Mouse (Mus musculus) regulatory T cell (primary cell): ENCODE results near the gene Marc2.

ENCODE experiments used
- in situ Hi-C: fragments of 300-600 bp; cut with MboI, MseI; formaldehyde crosslinking; loops from one replicate; pipeline ENCODE4 v1.15.1; 2025; ENCODE audit warnings: high pct_unique_total_duplicates

Marc2 gene

GRCm38 (mm10) chr1:184810780-184811575, 35.3 kb downstream of the Marc2 start, which contains the start of gene Marc1:
Gene Marc1, minus strand, starts transcription at chr1:184811313.
- in situ Hi-C loops = no loop called here

- in situ Hi-C loops = no loop called here
Measured at GRCm38 (mm10) chr1:184809578-184810001, 36.7 kb downstream of the Marc2 start.

GRCm38 (mm10) chr1:184808418-184809012, 37.7 kb downstream of the Marc2 start:
- in situ Hi-C loops = no loop called here

DNA sequence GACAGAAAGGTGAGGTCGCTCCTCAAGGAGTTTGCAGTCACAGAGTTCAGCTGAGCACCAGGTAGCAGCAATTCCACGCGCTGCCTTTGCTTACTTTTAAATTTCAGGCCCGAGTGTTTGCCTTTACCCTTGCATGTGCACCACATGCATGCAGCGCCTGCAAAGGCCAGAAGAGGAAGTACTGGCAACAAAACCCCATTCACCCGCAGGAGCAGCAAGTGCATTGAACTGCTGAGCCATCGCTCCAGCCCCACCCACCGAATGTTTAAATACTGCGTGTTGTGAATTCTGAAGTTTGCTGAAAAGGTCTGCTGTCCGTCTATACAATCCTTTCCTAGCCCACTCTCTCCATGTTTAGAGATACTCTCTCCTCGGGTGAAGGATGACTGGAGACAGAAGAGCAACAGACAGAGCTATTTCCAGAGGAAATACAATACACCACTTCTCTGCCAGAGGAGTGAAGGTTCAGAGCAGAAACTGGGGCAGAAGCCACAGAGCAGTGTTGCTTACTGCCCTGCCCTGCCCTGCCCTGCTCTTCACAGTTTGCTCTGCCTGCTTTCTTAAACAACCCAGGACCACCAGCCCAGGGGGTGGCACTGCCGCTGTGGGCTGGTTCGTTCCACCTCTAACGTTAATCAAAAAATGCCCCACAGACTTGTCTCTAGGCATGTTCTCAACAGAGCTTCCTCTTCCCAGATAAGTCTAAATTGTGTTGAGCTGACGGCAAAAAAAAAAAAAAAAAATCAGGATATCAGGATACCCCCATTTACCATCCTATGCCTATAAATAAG, 38.4 kb downstream of the Marc2 start:
- in situ Hi-C loops = no loop called here

DNA sequence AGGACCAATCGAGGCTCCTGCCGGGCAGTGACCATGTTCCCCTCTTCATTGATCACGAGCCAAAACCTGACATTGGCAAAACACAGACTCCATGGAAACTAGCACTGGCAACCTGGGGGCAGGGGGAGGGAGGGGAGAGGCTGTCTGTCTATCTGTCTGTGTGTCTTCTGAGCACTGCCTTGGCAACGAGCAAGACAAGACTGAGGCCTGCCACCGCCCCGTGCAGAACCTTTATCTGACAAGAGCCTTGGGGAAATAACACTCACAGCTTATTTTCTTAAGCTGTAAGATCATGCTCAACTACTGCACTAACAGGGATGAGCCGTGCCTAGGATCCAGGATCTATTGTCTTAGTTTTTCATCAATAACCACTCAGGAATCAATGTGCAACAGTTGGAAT, 39.1 kb downstream of the Marc2 start:
- in situ Hi-C loops = no loop called here

DNA sequence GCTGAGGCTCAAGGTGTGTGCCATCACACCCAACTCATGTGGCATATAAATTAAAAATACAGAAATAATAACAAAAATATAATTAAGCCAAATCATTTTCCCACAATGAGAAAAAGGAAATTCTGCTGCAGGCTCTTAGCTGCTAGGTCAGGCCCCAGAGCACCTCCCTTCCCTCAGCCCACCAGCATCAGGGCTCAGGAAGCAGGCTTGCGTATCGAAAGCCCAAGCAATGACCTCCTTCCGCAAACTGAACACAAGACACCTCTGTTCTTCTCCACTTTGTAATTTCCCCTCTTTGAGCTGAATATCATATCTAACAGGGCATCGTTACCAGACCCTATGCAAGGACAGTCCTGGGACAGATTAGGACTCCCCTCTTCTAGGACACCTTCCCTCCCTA, 40.5 kb downstream of the Marc2 start:
- in situ Hi-C loops = no loop called here

GRCm38 (mm10) chr1:184793163-184793876, 52.9 kb downstream of the Marc2 start:
- in situ Hi-C loops = no loop called here

- in situ Hi-C loops = no loop called here
Measured at GRCm38 (mm10) chr1:184791109-184791508, 55.1 kb downstream of the Marc2 start.

- in situ Hi-C loops = no loop called here
Measured at GRCm38 (mm10) chr1:184786376-184787151, 59.7 kb downstream of the Marc2 start.

GRCm38 (mm10) chr1:184783641-184784040, 62.6 kb downstream of the Marc2 start:
- in situ Hi-C loops = no loop called here

GRCm38 (mm10) chr1:184782161-184782513, 64.1 kb downstream of the Marc2 start:
- in situ Hi-C loops = no loop called here

- in situ Hi-C loops = no loop called here
Measured at GRCm38 (mm10) chr1:184781286-184782160, 64.7 kb downstream of the Marc2 start.

GRCm38 (mm10) chr1:184778157-184778556, 68.1 kb downstream of the Marc2 start:
- in situ Hi-C loops = no loop called here

- in situ Hi-C loops = no loop called here
Measured at GRCm38 (mm10) chr1:184777061-184777795, 69.0 kb downstream of the Marc2 start.

- in situ Hi-C loops = no loop called here
Measured at GRCm38 (mm10) chr1:184775289-184775688, 71.0 kb downstream of the Marc2 start.

DNA sequence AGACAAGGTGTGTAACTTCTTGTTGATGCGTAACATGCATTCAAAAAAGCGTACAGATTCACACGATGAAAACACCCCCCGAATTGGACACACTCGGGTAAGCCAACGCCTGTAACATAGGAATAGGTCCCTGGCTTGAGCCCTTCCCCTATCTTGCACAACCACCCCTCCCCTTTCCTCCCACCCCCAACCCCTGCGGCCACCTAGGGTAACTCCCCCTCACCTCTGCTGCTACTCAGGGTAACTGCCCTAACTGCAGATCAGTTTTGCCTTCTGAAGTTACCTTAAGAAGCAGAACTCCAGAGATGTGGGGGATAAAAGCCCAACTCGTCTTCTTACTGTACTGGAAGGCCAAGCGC, 74.4 kb downstream of the Marc2 start:
- in situ Hi-C loops = no loop called here

- in situ Hi-C loops = no loop called here
Measured at GRCm38 (mm10) chr1:184771202-184771890, 74.9 kb downstream of the Marc2 start.

GRCm38 (mm10) chr1:184763866-184764265, 82.4 kb downstream of the Marc2 start:
- in situ Hi-C loops = no loop called here
